Mouse (Mus musculus): Measurements from ENCODE around the gene Copb2. TPM values are rescaled to one million over a fixed set of nuclear protein-coding genes. Genes with fewer than 3 reads are reported as not detected.

The Copb2 gene
- total and polyA plus RNA-seq, 2 experiments from 2014 or later, result 67.0 to 101 TPM

DNA sequence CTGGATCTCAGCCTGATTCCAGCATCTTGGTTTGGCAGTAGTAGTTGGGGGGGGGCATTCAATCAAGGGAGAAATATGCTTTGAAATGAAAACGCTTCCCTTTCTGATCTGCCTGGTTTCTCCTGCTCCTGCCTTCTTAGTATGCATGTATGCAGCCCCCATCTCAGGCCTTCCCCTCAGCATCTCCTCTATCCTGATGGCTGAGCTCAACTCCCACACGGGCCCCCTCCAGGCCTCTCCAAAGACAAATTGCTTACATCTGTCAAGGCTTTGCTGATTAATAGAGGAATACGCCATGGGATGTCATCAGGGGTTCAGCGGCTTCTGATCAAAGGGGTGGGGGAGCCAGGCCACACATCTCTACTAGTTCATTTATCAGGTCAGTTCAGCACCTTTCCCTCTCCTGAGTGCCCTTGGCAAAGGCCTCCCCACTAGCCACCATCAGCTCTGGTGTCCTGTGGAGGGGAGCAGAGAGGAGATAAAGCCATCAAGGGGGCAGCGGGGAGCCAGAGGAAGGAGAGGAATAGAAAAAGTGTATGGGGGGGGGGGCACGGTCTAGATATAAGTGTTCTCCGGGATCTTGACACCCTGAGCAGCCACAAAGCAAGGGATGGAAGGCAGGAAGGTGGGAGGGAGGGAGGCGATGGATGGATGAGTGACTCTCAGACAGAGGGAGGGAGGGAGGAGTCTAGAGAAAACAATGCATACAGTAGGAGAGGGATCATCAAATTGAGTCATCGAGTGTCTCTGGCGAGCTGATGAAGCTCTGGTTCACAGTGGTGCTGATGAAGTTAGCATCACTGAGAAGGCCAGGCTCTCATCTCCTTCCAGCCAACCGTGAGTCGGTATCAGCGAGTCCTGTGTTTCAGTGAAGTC is 70.0 kb downstream of the Copb2 start:
- 67% methylated on average over 13 of the region's 13 CpGs for WGBS
- TF ChIP-seq CTCF (IDR thresholded peaks at IDR 0.05; ENCODE audit: low read depth), result no peak
- Histone ChIP-seq H3K9me3 (ENCODE audit: low read length) (no peaks in the 10 kb centered on the region), H3K27me3 (ENCODE audit: insufficient read depth, low read length) (no peaks in the 10 kb centered on the region), H3K4me2 (ENCODE audit: low read depth, low read length) (no peak overlapping the region), H3K27ac (no peak overlapping the region), H3K4me1 (ENCODE audit: insufficient read depth, low read length) (no peaks in the 10 kb centered on the region), H3K36me3 (ENCODE audit: insufficient read depth, low read length) (no peaks in the 10 kb centered on the region), H3K9ac (replicated peaks; ENCODE audit: low read length) (no peak overlapping the region), H3K4me3 (ENCODE audit: low read length) (no peak overlapping the region)
- ATAC-seq (no peak), DNase-seq (ENCODE audit: low spot score) (no peak)

Other genes with a start within 250 kb of the Copb2 start
- gene Rbp1, start 140.8 kb upstream of the Copb2 start, total RNA-seq (2014; rRNA removed), result 6.2 and 12.0 TPM in 2 replicates
- gene Rbp1, start 140.8 kb upstream of the Copb2 start, polyA plus RNA-seq (2015; fragmentation: Nextera tagmentation; extraction: Ambion mirVana), result 39.1 and 39.5 TPM in 2 replicates
- gene Rbp2, start 77.6 kb upstream of the Copb2 start, total RNA-seq (2014; rRNA removed), result 1.4 TPM in 1 of 2 replicates, not detected in the other
- gene Rbp2, start 77.6 kb upstream of the Copb2 start, polyA plus RNA-seq (2015; fragmentation: Nextera tagmentation; extraction: Ambion mirVana), result 1.1 and 1.9 TPM in 2 replicates
- 44.8 and 56.8 TPM in 2 replicates for gene Mrps22, start 37.9 kb downstream of the Copb2 start, total RNA-seq (2014; rRNA removed)
- 43.8 and 48.5 TPM in 2 replicates for gene Mrps22, start 37.9 kb downstream of the Copb2 start, polyA plus RNA-seq (2015; fragmentation: Nextera tagmentation; extraction: Ambion mirVana)